Mouse (Mus musculus) heart, embryonic 14.5 days (tissue): Measurements from ENCODE around the gene Ank. TPM values are rescaled to one million over a fixed set of nuclear protein-coding genes. Genes with fewer than 3 reads are reported as not detected.

Experiments
- ATAC-seq: fragments of 200-750 bp; cut with Nextera tagmentation; 2 replicates; pipeline ENCODE4 v1.8.0; 2017; ENCODE audit warnings: low read depth, moderate TSS enrichment; ENCODE audit not compliant: insufficient number of reproducible peaks, insufficient read depth, low FRiP score
- H3K27ac ChIP-seq, 2 experiments: fragments of 200-500 bp in 1 of 2; fragments of 300-500 bp in 1 of 2; sonication (generic) in 1 of 2; replicated peaks in 1 of 2; 2 replicates each; pipeline ENCODE4 v1.5.1; 2012 to 2014; ENCODE audit warnings: low read depth in 2 of 2, low read length in 2 of 2, control low read depth in 1 of 2, mild to moderate bottlenecking in 1 of 2, mixed read lengths in 1 of 2; ENCODE audit not compliant: control insufficient read depth in 1 of 2, insufficient read depth in 1 of 2
- H3K27me3 ChIP-seq: fragments of 300-500 bp; sonication (generic); 2 replicates; pipeline ENCODE4 v1.6.1; 2014; ENCODE audit warnings: mild to moderate bottlenecking, low read length, control low read depth; ENCODE audit not compliant: control insufficient read depth, insufficient read depth
- H3K36me3 ChIP-seq: fragments of 300-500 bp; sonication (generic); 2 replicates; pipeline ENCODE4 v1.6.1; 2014; ENCODE audit warnings: mild to moderate bottlenecking, control low read depth, low read length, mixed read lengths; ENCODE audit not compliant: control insufficient read depth, insufficient read depth
- H3K4me1 ChIP-seq, 2 experiments: fragments of 200-500 bp in 1 of 2; fragments of 300-500 bp in 1 of 2; sonication (generic) in 1 of 2; 2 replicates each; pipeline ENCODE4 v1.6.1; 2012 to 2014; ENCODE audit warnings: low read length in 2 of 2, control low read depth in 1 of 2, mixed read lengths in 1 of 2; ENCODE audit not compliant: control insufficient read depth in 2 of 2, insufficient read depth in 2 of 2
- H3K4me2 ChIP-seq: fragments of 300-500 bp; sonication (generic); 2 replicates; pipeline ENCODE4 v1.6.1; 2014; ENCODE audit warnings: mild to moderate bottlenecking, low read length
- H3K4me3 ChIP-seq, 2 experiments: fragments of 200-500 bp in 1 of 2; fragments of 300-500 bp in 1 of 2; sonication (generic) in 1 of 2; 2 replicates each; pipeline ENCODE4 v1.5.1; 2012 to 2014; ENCODE audit warnings: low read length in 2 of 2, mild to moderate bottlenecking in 2 of 2, control low read depth in 1 of 2, low read depth in 1 of 2, moderate library complexity in 1 of 2; ENCODE audit not compliant: control insufficient read depth in 1 of 2, insufficient read depth in 1 of 2
- H3K9ac ChIP-seq: fragments of 300-500 bp; sonication (generic); 2 replicates; pipeline ENCODE4 v1.6.1; 2014; ENCODE audit warnings: mild to moderate bottlenecking, low read length
- H3K9me3 ChIP-seq: fragments of 300-500 bp; sonication (generic); 2 replicates; pipeline ENCODE4 v1.6.1; 2016; ENCODE audit warnings: low read length, control low read depth; ENCODE audit not compliant: control insufficient read depth
- WGBS: fragments of 180-500 bp; shearing (Covaris S2); extraction: QIAGEN DNeasy Blood & Tissue Kit; methylation state at CpG from one replicate; pipeline ENCODE4 v1.1.7; 2014; 5-methylcytosine and 5-hydroxymethylcytosine counted together
- polyA plus RNA-seq: library from polyadenylated mRNA; unstranded; fragments of >200 nt; fragmentation: Nextera tagmentation; extraction: Ambion mirVana; gene quantifications from 2 replicates; pipeline ENCODE4 v1.2.1, GENCODE M21; 2014

Ank gene
- polyA plus RNA-seq, 1 experiment from 2014 or later, result 15.9 TPM

DNA sequence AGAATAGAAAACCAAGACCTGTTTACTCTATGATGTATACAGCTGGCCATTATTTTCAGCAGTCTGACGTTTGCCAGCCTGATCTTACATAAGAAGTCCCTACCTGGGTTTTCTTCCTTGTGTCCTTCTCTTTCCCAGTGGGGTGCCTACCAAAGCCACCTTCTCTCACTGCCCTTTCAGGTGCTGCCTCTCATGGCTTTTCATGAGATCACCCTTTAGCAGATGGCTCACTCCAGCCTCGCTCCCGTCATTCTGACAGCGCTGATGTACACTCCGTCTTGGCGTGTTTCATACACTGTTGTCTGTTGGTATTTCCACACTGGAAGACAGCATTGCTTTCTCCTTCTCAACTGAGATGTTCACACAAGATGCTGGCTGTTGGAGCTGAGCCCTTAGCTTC, 117.1 kb downstream of the Ank start:
- peaks cover 15% of the 10 kb centered on the region for H3K36me3 ChIP-seq
- no peak for ATAC-seq

DNA sequence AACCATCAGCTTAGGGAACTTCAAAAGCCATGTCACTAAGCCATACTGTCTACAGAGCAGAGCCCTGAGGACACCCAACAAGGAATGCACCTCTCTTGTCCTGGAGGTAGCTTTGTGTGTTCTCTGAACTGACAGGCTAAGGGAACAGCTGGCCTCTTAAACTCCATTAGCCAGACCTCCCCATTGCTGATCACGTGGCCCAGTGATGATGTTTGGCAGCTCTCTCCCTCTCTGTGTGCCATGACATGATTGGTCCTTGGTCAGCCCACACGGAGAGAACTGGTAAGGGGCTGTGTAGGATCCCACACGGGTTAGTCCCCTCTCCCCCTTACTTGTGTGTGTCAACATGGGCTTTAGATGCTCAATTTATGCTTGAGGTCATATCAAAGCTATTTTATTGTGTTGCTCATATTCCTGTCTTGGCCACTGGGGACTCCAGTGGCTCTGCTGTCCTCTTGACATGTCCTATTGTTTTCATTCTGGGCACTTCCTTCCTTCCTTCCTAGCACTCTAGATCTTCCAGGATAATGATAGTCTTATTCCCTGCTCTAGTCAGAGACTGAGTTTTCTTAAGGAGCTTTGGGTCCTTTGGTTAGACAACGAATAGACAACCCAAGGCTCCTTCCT, 119.1 kb downstream of the Ank start:
- peaks cover 4 to 14% of the 10 kb centered on the region in 2 experiments; a peak in 3 of 4 replicates for H3K4me1 ChIP-seq
- H3K9me3 ChIP-seq, result no peaks in the 10 kb centered on the region
- peaks cover 27% of the 10 kb centered on the region for H3K36me3 ChIP-seq
- WGBS, result 67% methylated on average over 4 of the region's 4 CpGs
- no peak overlapping the region for H3K4me3 ChIP-seq
- no peak for ATAC-seq
- no peak overlapping the region for H3K9ac ChIP-seq
- no peak overlapping the region for H3K27ac ChIP-seq
- H3K27me3 ChIP-seq, result no peaks in the 10 kb centered on the region
- H3K4me2 ChIP-seq, result no peak overlapping the region

More for the DNA sequence above, 117.1 kb downstream of the Ank start:
- Histone ChIP-seq H3K4me3 (no peak overlapping the region), H3K4me2 (no peak overlapping the region), H3K27ac (no peak overlapping the region), H3K4me1 (peaks cover 5 to 10% of the 10 kb centered on the region in 2 experiments; a peak in 3 of 4 replicates), H3K9ac (no peak overlapping the region), H3K27me3 (no peaks in the 10 kb centered on the region), H3K9me3 (no peaks in the 10 kb centered on the region)
- 89% methylated on average over 6 of the region's 6 CpGs for WGBS

DNA sequence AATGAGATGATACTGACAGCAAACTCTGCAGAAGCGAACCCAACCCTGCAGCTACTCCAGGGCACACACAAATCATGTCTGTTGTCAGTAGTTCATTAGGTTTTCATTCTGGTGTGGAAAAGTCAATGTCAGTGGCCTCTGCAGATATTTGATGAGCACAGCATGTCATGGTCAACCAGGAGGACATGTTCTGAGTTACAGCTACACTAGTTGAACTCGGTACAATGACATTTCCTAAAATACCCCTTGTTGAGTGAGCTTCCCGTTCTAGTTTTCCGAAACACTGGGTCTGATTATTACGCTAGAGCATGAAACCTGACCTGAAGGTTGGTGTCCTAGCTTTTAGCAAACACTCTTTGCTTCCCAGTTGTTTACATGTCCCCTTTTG, 119.6 kb downstream of the Ank start:
- no peak overlapping the region for H3K27ac ChIP-seq
- no peak overlapping the region for H3K4me2 ChIP-seq
- no peaks in the 10 kb centered on the region for H3K9me3 ChIP-seq
- H3K4me1 ChIP-seq, result peaks cover under 1 to 9% of the 10 kb centered on the region in 2 experiments; a peak in 3 of 4 replicates
- H3K4me3 ChIP-seq, result no peak overlapping the region
- ATAC-seq, result no peak
- H3K36me3 ChIP-seq, result peaks cover 33% of the 10 kb centered on the region
- no peak overlapping the region for H3K9ac ChIP-seq
- WGBS, result 93% methylated on average over 5 of the region's 5 CpGs
- no peaks in the 10 kb centered on the region for H3K27me3 ChIP-seq

DNA sequence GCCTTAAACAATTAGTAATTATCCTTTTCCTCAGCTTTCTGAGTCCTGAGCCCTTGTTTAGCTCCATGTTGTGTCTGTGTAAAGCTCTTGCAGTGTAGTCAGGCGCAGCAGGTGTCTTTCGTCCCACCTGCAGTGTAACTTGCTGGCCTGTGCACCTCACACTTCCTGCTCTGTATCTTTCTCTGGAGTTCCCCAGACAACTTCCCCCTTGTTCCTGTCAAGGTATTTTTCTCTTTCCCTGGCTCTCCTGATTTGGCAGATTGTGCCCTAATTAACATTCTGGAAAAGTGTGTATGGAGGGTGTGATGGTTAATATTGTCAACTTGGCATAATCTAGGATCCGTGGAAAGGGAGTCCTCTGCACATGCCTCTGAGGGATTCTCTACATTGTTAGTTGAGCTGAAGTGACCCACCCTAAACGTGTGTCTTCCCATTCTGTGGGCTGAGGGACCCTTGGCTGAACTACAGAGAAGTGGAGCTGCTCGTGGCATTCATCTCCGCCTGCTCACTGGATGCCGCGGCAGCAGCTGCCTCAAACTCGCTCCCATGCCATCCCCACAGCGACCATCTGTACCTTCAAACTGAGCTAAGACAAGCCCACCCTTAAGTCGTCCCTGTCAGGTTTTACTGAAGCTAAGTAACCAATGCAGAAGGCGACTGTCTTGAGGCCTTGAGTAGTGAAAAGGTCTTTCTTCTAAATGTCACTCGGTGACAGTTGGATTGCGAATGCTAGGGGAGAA, 121.8 kb downstream of the Ank start:
- WGBS, result 81% methylated on average over 14 of the region's 14 CpGs
- H3K4me1 ChIP-seq, result 0 out of 4 replicates have a peak, but pooled peaks cover 0 to 7% of the 10 kb centered on the region in 2 experiments
- H3K4me3 ChIP-seq, result no peak overlapping the region
- peaks cover 51% of the 10 kb centered on the region for H3K36me3 ChIP-seq
- H3K9me3 ChIP-seq, result no peaks in the 10 kb centered on the region
- no peak for ATAC-seq
- no peak overlapping the region for H3K9ac ChIP-seq
- no peak overlapping the region for H3K27ac ChIP-seq
- H3K27me3 ChIP-seq, result no peaks in the 10 kb centered on the region
- H3K4me2 ChIP-seq, result no peak overlapping the region

DNA sequence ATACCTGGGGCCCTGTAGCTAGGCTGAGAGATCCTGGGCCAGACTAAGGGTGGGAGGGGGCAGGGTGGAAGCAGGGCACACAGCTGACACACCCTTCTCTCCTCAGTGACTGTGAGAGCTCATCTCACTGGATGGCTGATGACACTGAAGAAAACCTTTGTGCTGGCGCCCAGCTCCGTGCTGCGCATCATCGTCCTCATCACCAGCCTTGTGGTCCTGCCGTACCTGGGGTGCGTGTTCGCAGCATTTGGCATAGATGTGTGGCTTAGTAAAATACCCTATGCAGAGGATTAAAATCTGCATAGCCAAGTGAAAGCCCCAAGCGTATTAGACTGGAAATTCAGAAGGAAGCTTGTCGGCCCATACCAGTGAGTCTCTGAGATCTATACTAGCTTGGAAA, 124.3 kb downstream of the Ank start:
- 96% methylated on average over 9 of the region's 9 CpGs for WGBS
- H3K27ac ChIP-seq, result no peak overlapping the region
- H3K27me3 ChIP-seq, result no peaks in the 10 kb centered on the region
- no peaks in the 10 kb centered on the region for H3K9me3 ChIP-seq
- H3K9ac ChIP-seq, result no peak overlapping the region
- H3K36me3 ChIP-seq, result peaks cover 68% of the 10 kb centered on the region
- peaks cover 7 to 10% of the 10 kb centered on the region in 2 experiments for H3K4me1 ChIP-seq
- ATAC-seq, result no peak
- H3K4me3 ChIP-seq, result no peak overlapping the region
- H3K4me2 ChIP-seq, result no peak overlapping the region

DNA sequence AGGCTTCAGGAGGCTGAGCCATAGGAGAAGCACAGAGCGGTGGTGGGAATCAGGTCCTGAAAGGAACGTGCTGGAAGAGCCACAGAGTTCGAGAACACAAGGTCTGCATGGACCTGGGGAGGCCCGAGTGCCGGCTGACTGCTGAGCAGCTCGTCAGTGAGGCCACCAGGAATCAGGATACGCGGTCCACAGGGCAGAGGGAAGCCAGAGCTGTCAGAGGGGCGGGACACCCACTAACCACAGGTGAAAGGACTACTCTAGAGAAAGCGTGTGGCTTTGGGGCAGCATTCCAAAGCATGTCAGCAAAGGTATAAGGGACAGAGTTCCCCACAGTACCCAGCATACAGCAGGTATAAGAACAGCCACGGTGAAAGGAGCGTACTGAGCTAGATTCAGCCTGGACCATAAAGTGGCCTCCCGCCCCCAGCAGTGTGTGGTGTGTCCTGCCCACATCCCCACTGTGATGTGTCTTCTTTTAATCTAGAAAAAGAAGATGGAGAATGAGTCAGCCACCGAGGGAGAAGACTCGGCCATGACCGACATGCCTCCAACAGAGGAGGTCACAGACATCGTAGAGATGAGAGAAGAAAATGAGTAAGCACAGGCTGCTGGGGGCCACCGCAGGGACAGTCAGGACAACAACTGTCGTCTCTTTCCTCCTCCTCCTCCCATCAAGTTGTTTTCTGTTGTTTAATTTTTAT, 126.3 kb downstream of the Ank start:
- Histone ChIP-seq H3K36me3 (peaks cover 66% of the 10 kb centered on the region), H3K4me2 (no peak overlapping the region), H3K9ac (no peak overlapping the region), H3K4me3 (no peak overlapping the region), H3K27me3 (no peaks in the 10 kb centered on the region), H3K9me3 (no peaks in the 10 kb centered on the region), H3K4me1 (peaks cover 9 to 26% of the 10 kb centered on the region in 2 experiments), H3K27ac (no peak overlapping the region)
- WGBS, result 89% methylated on average over 19 of the region's 19 CpGs
- ATAC-seq, result no peak

DNA sequence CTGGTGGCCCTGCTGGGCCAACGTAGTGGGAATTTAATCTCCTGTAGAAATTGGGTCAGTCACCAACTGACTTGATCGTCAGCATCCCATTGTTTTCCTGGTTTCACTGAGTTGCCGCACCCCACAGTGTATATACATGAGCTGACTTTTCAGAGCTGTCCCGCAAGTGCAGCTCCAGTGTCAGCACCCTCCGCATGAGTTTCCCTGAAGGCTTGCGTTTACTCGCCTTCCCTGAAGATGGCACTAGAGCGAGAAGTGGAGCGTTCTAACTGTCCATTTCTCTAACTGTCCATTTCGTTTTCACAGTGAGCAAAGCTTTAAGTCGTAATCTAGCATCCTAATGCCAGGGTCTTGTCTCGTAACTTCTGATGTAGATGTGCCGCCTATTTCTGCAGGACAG, 127.2 kb downstream of the Ank start:
- WGBS, result 80% methylated on average over 13 of the region's 13 CpGs
- H3K4me1 ChIP-seq, result peaks cover 9 to 26% of the 10 kb centered on the region in 2 experiments
- H3K36me3 ChIP-seq, result peaks cover 68% of the 10 kb centered on the region
- no peaks in the 10 kb centered on the region for H3K9me3 ChIP-seq
- no peak overlapping the region for H3K9ac ChIP-seq
- no peak overlapping the region for H3K4me2 ChIP-seq
- ATAC-seq, result no peak
- H3K27ac ChIP-seq, result no peak overlapping the region
- no peaks in the 10 kb centered on the region for H3K27me3 ChIP-seq
- H3K4me3 ChIP-seq, result no peak overlapping the region
